Mouse (Mus musculus) liver, embryonic 13.5 days (tissue): ENCODE measurements at regions not wholly inside any gene's neighbourhood (a gene's known extent, or its start where the extent isn't known, plus 50 kb on each side); places are given as distances from the start of the nearest gene placed in this dataset.
A peak's percentile ranks its signal among the peaks of the same experiment; 100 is the strongest.

Experiments used
- ATAC-seq: fragments of 200-750 bp; cut with Nextera tagmentation; 2 replicates; pipeline ENCODE4 v1.8.0; 2017; ENCODE audit warnings: low read depth, mild to moderate bottlenecking, moderate number of reproducible peaks, moderate library complexity
- DNase-seq: peaks from one replicate; pipeline ENCODE4 v3.0.0; 2022
- H3K27ac ChIP-seq: fragments of 300-500 bp; sonication (generic); 2 replicates; pipeline ENCODE4 v1.5.1; 2015; ENCODE audit warnings: moderate library complexity, mild to moderate bottlenecking, inconsistent platforms
- H3K27me3 ChIP-seq: fragments of 300-500 bp; sonication (generic); 2 replicates; pipeline ENCODE4 v1.6.1; 2015; ENCODE audit warnings: mild to moderate bottlenecking, inconsistent platforms
- H3K36me3 ChIP-seq: fragments of 300-500 bp; sonication (generic); 2 replicates; pipeline ENCODE4 v1.6.1; 2015; ENCODE audit warnings: mild to moderate bottlenecking, inconsistent platforms
- H3K4me1 ChIP-seq: fragments of 300-500 bp; sonication (generic); replicated peaks from 2 replicates; pipeline ENCODE4 v1.6.1; 2015; ENCODE audit warnings: inconsistent platforms
- H3K4me2 ChIP-seq: fragments of 300-500 bp; sonication (generic); 2 replicates; pipeline ENCODE4 v1.6.1; 2015; ENCODE audit warnings: inconsistent platforms, mild to moderate bottlenecking, moderate library complexity
- H3K4me3 ChIP-seq: fragments of 300-500 bp; sonication (generic); replicated peaks from 2 replicates; pipeline ENCODE4 v1.5.1; 2015; ENCODE audit warnings: mild to moderate bottlenecking, inconsistent platforms
- H3K9ac ChIP-seq: fragments of 300-500 bp; sonication (generic); 2 replicates; pipeline ENCODE4 v1.6.1; 2015; ENCODE audit warnings: mild to moderate bottlenecking, inconsistent platforms
- H3K9me3 ChIP-seq: fragments of 300-500 bp; sonication (generic); replicated peaks from 2 replicates; pipeline ENCODE4 v1.6.1; 2016; ENCODE audit warnings: inconsistent platforms
- WGBS: fragments of 180-500 bp; shearing (Covaris S2); methylation state at CpG from one replicate; pipeline ENCODE4 v1.1.7; 2015; ENCODE audit not compliant: insufficient replicate concordance; 5-methylcytosine and 5-hydroxymethylcytosine counted together

DNA sequence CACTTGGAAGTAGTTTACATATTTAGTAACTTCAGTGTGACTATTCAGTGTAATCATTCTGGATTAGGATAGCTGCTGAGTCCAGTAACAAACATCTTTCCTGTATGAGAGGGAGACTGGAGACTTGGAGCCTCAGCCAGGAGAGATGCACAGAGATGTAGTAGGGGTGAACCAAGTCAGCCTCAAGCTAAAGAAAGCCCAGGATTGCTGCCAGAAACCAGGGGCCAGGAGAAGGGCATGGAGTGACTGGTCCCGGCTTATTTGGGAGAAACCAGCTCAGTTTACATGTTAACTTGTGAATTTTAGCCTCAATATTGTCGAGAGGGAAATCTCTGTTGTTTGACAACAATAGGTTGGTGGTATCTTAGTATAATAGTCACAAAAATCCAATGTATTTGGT, 257.8 kb upstream of the Runx1 start:
- Histone ChIP-seq H3K9ac (no peak overlapping the region), H3K4me3 (no peak overlapping the region), H3K27ac (no peak overlapping the region), H3K9me3 (no peaks in the 10 kb centered on the region), H3K4me1 (no peaks in the 10 kb centered on the region), H3K36me3 (no peaks in the 10 kb centered on the region), H3K27me3 (peaks cover 18% of the 10 kb centered on the region; the same call in 1 of the 2 replicates), H3K4me2 (no peak overlapping the region)
- WGBS: 53% methylated on average over 2 of the region's 2 CpGs
- DNase-seq (no peak), ATAC-seq (no peak)

DNA sequence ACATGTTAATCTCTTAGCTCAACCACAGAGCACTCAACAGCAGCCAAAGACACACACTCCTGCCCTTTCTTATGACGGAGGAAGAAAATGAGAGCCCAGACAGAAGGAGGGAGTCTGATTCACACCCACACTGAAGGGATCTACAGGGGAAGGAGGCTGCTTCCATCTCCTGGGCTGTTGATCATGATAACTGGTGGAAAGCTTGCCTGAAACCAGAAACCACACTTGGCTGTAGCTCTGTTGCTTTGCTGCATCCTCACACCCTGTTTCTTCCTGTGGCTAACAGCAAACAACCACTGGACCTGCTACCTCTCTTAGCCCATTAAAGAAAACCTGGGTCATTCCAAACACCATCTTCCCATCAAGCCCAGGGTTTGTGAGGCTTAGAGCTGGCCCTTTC, 257.2 kb upstream of the Runx1 start:
- ATAC-seq (no peak), DNase-seq (no peak)
- Histone ChIP-seq H3K4me3 (no peak overlapping the region), H3K9ac (no peak overlapping the region), H3K9me3 (no peaks in the 10 kb centered on the region), H3K27me3 (peaks cover 21% of the 10 kb centered on the region; the same call in 1 of the 2 replicates), H3K36me3 (no peaks in the 10 kb centered on the region), H3K4me1 (no peaks in the 10 kb centered on the region), H3K27ac (no peak overlapping the region), H3K4me2 (no peak overlapping the region)
- WGBS: 56% methylated on average over 1 of the region's 1 CpGs

DNA sequence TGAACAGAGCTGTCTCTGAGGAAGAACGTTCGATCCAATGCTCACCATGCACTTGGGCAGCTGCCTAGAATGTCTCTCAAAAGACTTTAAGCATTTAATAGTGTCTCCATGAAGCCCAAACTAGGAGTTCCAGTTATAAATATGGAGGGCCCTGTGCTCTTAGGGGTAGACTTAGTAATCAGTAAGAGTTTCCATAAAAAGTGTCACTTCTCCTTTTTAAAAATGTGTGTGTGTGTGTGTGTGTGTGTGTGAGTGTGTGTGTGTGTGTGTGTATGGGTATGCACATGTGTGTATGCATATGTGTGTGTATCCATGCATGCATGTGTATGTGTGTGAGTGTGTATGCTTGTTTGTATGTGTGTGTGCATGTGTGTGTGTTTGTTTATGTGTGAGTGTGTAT, 255.6 kb upstream of the Runx1 start:
- 73% methylated on average over 2 of the region's 2 CpGs for WGBS
- no peaks in the 10 kb centered on the region for H3K9me3 ChIP-seq
- peaks cover 16% of the 10 kb centered on the region; the same call in 1 of the 2 replicates for H3K27me3 ChIP-seq
- no peak overlapping the region for H3K4me3 ChIP-seq
- no peak for ATAC-seq
- no peaks in the 10 kb centered on the region for H3K36me3 ChIP-seq
- H3K4me1 ChIP-seq: no peaks in the 10 kb centered on the region
- no peak for DNase-seq
- no peak overlapping the region for H3K27ac ChIP-seq
- H3K9ac ChIP-seq: no peak overlapping the region
- no peak overlapping the region for H3K4me2 ChIP-seq

DNA sequence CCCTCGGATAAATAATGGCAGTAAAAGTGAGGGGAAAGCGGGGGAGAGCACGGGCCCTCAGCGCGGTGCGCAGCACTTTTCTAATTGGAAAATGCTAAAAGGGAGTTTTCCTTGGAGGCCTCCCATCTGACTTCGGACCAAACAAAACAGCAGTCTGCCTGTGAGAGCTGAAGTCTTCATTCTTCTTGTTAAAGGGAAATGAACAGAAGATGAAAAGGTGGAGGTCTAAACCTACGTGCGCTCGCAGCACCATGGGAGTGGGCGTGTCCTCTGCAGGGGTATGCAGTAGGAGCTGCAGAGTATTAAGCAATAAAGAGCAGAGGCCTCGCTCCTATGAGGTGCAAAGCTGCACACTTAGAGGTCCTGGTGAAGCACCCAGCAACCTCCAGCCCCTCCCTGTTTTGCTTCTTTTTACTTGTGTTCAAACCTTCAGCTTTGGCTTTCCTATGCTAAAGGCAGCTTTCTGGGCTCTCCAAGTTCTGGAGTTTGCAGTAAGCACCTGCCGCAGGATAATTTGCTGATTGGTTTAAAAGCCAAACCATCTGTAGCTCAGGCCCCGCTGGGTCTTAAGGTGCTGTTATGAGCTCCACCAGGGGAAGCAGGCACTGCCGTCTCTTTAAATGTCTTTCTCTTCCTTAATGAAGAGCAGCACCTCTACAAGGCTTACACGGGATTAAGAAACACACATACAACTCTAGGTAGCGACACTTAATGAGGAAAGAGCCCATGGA, 253.9 kb upstream of the Runx1 start:
- Histone ChIP-seq H3K9ac (no peak overlapping the region), H3K4me3 (no peak overlapping the region), H3K9me3 (no peaks in the 10 kb centered on the region), H3K4me1 (no peaks in the 10 kb centered on the region), H3K4me2 (no peak overlapping the region), H3K27ac (no peak overlapping the region), H3K36me3 (no peaks in the 10 kb centered on the region), H3K27me3 (peaks cover 18% of the 10 kb centered on the region; the same call in 1 of the 2 replicates)
- WGBS: 65% methylated on average over 17 of the region's 17 CpGs
- DNase-seq (no peak), ATAC-seq (no peak)

DNA sequence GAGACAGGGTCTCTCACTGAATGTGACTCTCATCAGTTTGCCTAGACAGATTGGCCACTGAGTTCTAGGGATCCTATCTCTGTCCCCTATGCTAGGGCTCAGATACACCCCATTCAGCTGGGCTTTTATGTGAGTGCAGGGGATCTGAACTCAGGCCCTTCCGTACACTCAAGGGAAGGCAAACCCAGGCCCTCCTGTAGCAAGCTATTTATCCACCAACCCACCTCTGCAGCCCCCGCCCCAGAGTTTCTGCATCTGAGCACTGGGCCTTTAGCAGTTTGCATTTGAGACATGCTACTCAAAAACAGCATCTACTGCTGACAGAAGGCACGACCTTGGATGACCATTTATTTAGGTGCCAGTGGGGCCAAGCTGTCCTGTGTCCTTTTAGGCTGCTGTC, 253.0 kb upstream of the Runx1 start:
- Histone ChIP-seq H3K27ac (no peak overlapping the region), H3K9ac (no peak overlapping the region), H3K4me2 (no peak overlapping the region), H3K4me3 (no peak overlapping the region), H3K9me3 (no peaks in the 10 kb centered on the region), H3K4me1 (no peaks in the 10 kb centered on the region), H3K27me3 (peaks cover 22% of the 10 kb centered on the region; the same call in 1 of the 2 replicates), H3K36me3 (no peaks in the 10 kb centered on the region)
- ATAC-seq (no peak), DNase-seq (no peak)
- WGBS: 55% methylated on average over 3 of the region's 3 CpGs

DNA sequence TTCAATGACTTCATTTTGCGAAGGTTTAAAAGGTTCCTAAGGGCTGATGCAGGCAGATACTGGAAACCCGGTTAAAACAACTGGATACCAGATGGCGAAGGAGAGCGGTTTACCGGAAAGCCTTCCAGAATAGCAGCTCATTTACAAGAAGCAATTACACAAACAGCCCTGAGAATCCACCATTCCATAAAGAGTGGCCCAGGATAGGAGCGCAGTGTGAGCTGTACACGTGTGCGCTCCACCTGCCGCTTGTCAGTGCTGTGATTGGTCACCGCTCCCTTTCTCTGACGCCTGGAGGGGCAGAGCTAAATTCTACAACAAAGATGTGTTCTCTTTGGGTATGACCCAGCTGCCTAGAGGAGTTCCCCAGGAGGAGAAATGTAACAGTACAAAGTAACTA, 249.5 kb upstream of the Runx1 start:
- 84% methylated on average over 11 of the region's 11 CpGs for WGBS
- Histone ChIP-seq H3K4me3 (no peak overlapping the region), H3K36me3 (no peaks in the 10 kb centered on the region), H3K27me3 (0 out of 2 replicates have a peak, but pooled peaks cover 15% of the 10 kb centered on the region), H3K4me1 (no peaks in the 10 kb centered on the region), H3K4me2 (no peak overlapping the region), H3K27ac (no peak overlapping the region), H3K9ac (no peak overlapping the region), H3K9me3 (no peaks in the 10 kb centered on the region)
- DNase-seq (no peak), ATAC-seq (no peak)

DNA sequence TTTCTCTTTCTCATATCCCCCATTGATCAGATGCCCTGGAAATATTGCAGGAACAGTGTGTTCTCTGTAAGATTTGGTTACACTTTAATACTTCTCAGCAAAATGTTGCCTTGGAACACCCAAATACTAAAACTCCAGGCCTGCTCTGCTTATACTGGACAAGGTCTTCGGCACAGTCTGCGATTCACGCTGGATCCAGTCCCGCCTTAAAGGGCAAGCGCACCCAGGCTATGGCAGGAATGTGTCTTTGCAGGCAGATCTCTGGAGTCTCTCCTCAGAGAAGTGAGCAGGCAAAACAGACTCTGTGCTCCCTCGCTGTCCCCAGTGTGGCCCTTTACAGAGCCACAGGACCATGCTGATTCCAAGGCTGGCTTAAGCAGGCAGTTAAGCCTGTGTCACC, 246.2 kb upstream of the Runx1 start:
- Histone ChIP-seq H3K36me3 (no peaks in the 10 kb centered on the region), H3K9ac (no peak overlapping the region), H3K4me2 (no peak overlapping the region), H3K27ac (peak overlapping the region; percentile 16; the same call in 1 of the 2 replicates), H3K9me3 (no peaks in the 10 kb centered on the region), H3K4me1 (no peaks in the 10 kb centered on the region), H3K27me3 (peaks cover 12% of the 10 kb centered on the region; the same call in 1 of the 2 replicates), H3K4me3 (no peak overlapping the region)
- 61% methylated on average over 6 of the region's 6 CpGs for WGBS
- ATAC-seq (no peak), DNase-seq (no peak)

DNA sequence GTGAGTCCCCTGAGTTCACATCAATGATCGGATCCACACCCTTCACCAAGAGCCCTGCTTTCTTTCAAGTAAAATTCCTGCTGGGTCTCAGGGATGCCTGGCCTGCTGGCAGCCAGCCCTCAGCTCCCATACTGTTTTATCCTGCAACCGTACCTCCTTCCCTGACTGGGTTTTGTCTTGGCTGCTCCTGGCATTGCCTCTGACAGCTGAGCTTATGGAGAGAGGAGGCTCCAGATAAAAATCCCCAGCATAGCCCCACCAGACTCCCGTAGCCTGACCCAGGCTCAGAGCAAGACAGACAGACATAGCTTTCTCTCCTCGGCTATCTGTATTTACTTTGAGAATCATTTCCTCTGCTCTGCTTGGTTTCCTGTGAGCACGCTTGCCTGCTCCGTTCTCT, 245.8 kb upstream of the Runx1 start:
- H3K27me3 ChIP-seq: peaks cover 12% of the 10 kb centered on the region; the same call in 1 of the 2 replicates
- WGBS: 41% methylated on average over 6 of the region's 6 CpGs
- no peak for DNase-seq
- no peak overlapping the region for H3K4me2 ChIP-seq
- H3K27ac ChIP-seq: no peak overlapping the region
- H3K4me3 ChIP-seq: no peak overlapping the region
- ATAC-seq: no peak
- no peaks in the 10 kb centered on the region for H3K9me3 ChIP-seq
- no peaks in the 10 kb centered on the region for H3K36me3 ChIP-seq
- no peak overlapping the region for H3K9ac ChIP-seq
- no peaks in the 10 kb centered on the region for H3K4me1 ChIP-seq

DNA sequence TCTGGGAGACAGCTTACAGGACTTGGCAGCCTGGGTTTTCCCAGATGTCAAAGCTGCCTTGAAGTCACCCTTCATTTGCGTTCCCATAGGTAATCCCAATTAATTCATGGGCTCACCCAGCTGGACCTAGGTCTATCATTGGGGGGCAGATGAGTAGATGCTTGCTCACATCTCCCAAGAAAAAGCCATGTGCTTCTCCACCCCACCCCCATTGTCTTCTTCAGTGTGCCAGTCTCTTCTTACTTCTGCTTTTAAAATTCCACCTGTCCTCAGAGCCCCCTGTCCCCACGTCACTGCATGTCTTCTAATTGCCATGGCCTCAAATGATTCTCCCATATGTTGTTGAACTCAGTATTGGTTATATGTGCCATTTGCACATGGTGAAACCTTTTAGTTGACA, 240.9 kb upstream of the Runx1 start:
- ATAC-seq (no peak), DNase-seq (no peak)
- Histone ChIP-seq H3K27ac (no peak overlapping the region), H3K4me3 (no peak overlapping the region), H3K36me3 (no peaks in the 10 kb centered on the region), H3K4me1 (peaks cover 1% of the 10 kb centered on the region; the same call in 1 of the 2 replicates), H3K9me3 (no peaks in the 10 kb centered on the region), H3K9ac (no peak overlapping the region), H3K27me3 (peaks cover 8% of the 10 kb centered on the region; the same call in 1 of the 2 replicates), H3K4me2 (no peak overlapping the region)
- WGBS: 52% methylated on average over 2 of the region's 2 CpGs

DNA sequence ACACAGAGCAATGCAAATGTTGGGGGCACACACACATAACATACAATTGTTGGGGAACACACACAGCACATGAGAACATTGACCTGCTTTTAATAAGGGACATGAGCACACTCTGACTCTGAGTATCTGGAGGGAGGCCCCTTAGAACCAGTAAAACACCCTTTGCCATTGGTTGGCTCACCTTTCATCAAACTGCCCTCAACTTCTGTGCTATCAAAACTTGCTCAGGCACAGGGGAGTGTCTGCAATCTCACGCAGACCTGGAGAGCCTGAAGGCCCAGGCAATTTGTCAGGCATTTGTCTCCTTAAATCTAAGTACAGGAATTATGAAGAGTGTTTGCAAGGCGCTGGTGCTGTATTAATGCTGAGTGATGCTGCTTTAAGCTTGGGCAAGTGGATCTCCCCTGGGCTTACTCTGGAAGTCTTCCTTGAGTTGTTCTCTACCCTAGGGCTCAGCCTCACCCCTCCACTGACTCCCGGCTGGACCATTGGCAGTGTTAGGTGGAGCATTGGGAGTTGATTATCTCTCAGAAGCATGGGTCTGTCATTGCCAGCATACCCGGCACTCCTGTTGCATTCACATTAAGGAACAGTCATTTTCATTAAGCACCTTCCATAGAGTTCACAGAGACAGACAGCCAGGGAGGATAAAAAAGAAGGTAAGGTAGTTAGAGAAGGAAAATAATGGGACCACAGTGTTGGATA, 235.7 kb upstream of the Runx1 start:
- H3K4me1 ChIP-seq: peaks cover 9% of the 10 kb centered on the region
- no peak overlapping the region for H3K9ac ChIP-seq
- ATAC-seq: peak; percentile 84
- H3K36me3 ChIP-seq: no peaks in the 10 kb centered on the region
- 0 out of 2 replicates have a peak overlapping the region, but pooled peaks have one; percentile 9 for H3K27ac ChIP-seq
- H3K27me3 ChIP-seq: 0 out of 2 replicates have a peak, but pooled peaks cover 2% of the 10 kb centered on the region
- H3K4me3 ChIP-seq: no peak overlapping the region
- no peaks in the 10 kb centered on the region for H3K9me3 ChIP-seq
- H3K4me2 ChIP-seq: no peak overlapping the region
- 43% methylated on average over 4 of the region's 4 CpGs for WGBS
- DNase-seq: no peak

DNA sequence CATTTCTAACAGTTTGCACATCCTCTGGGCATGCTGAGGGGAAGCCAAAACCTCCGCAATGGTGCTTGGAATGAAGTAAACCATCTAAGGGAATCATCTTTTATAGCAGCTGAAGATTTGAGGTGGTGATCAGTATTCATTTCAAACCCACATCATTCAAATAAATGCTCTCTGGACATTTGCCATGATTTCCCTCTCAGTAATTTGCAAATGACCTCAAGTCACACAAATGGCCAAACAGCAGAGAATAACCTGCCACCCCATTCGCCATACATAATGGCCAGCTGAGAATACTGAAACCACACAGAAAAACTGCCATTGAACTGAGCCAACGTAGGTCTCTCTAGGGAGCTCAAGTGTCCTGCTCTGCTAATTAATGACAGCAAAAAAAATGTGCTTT, 230.3 kb upstream of the Runx1 start:
- Histone ChIP-seq H3K27me3 (no peaks in the 10 kb centered on the region), H3K9ac (no peak overlapping the region), H3K27ac (no peak overlapping the region), H3K9me3 (no peaks in the 10 kb centered on the region), H3K36me3 (no peaks in the 10 kb centered on the region), H3K4me1 (peaks cover 3% of the 10 kb centered on the region), H3K4me3 (no peak overlapping the region), H3K4me2 (no peak overlapping the region)
- no peak for DNase-seq
- 65% methylated on average over 3 of the region's 3 CpGs for WGBS
- ATAC-seq: no peak
